Mouse (Mus musculus): Measurements from ENCODE around the gene Tldc2. TPM values are rescaled to one million over a fixed set of nuclear protein-coding genes. Genes with fewer than 3 reads are reported as not detected.

Tldc2 gene
- polyA plus RNA-seq, 1 experiment from 2014 or later, result not detected

DNA sequence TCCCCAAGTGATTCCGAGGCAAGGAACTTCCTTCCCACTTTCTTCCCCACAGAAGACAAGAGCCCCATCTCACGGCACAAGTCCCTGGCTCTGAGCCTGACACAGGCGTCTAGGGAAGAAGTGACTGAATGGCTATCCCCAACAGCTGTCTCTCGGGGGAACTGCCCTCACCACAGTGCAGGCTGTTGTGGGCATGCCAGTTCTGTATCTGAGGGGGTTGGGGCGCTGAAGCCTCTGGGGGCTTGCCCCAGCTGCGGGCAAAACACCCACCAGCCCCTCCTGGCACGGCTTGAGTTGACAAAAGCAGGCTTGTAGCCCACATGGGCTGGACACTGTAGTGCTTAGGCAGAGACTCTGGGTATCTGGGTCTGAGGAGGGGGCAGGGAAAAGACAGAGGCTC, 22.7 kb upstream of the Tldc2 start:
- Histone ChIP-seq H3K9ac (no peak overlapping the region), H3K36me3 (peaks cover 7% of the 10 kb centered on the region; the same call in 1 of the 2 replicates), H3K27ac (peak overlapping the region; percentile 49), H3K4me2 (no peak overlapping the region), H3K9me3 (no peaks in the 10 kb centered on the region), H3K4me1 (peaks cover 84% of the 10 kb centered on the region), H3K4me3 (no peak overlapping the region), H3K27me3 (no peaks in the 10 kb centered on the region)
- ATAC-seq (ENCODE audit: borderline replicate concordance, extremely low read depth, low FRiP score, low TSS enrichment), result no peak
- WGBS, result 40% methylated on average over 7 of the region's 7 CpGs

DNA sequence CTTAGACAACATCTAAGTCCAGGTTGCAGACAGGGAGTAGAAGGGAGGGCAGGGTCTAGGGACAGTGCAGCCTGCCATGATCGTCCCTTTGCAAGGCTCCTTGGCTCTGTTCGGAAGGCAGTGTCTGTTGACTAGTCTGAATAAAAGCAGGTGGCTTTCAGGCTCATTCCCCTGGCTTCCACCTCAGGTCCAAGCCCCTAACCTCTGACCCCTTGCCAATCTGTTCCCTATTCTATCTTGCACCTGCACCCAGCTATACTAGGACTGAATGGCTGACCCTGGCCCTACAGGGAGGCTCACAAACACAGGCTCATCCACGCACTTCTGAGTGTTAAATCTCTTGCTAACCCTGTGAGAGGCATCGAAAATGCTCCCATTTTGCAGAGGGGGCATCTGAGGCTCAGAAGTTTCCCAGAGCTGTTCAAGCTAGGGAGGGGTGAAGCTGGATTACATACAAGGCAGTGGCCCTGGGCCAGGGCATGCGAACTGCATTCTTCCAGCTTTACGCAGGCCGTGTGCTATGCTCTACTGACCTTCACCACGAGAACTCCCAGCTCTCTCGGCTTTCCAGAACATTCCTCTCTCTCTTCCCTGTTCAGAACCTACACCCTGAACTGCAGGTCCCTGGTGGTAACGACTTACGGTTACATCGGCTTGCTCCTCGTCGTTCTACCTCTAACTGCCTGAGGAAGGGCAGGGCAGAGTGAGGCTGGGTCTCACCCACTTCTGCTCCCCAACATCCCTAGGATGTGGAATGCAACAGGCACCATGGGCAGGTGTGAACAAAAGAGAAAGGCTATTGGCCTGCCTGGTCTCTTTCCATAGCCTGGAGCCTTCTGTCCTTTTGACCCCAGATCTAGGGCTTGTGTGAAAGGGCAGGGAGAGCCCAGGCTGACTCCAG, 21.6 kb upstream of the Tldc2 start:
- Histone ChIP-seq H3K4me2 (no peak overlapping the region), H3K4me1 (peaks cover 87% of the 10 kb centered on the region)

DNA sequence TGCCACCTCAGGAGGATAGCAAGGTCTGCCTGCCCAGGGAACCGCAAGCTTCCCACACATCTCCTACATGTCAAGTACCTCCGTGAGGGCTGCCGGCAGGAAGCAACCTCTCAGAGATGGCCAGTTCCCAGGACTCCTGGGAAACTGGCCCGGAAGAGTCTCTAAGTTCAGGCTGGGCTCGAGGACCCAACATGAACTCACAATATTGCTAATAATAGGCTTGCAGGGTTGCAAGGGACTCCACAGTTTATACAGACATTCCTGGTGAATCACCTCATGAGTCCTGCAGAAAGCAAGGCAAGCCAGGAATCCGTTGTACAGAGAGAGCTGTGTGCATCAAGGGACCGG, 21.0 kb upstream of the Tldc2 start:
- Histone ChIP-seq H3K9ac (no peak overlapping the region), H3K4me1 (peaks cover 93% of the 10 kb centered on the region), H3K9me3 (no peaks in the 10 kb centered on the region), H3K36me3 (no peaks in the 10 kb centered on the region), H3K4me2 (no peak overlapping the region), H3K4me3 (no peak overlapping the region), H3K27ac (peak overlapping the region; percentile 27), H3K27me3 (no peaks in the 10 kb centered on the region)
- WGBS, result 39% methylated on average over 7 of the region's 7 CpGs
- no peak for ATAC-seq (ENCODE audit: borderline replicate concordance, extremely low read depth, low FRiP score, low TSS enrichment)

More for the DNA sequence above, 21.6 kb upstream of the Tldc2 start:
- H3K4me3 ChIP-seq, result no peak overlapping the region
- no peaks in the 10 kb centered on the region for H3K27me3 ChIP-seq
- no peak overlapping the region for H3K9ac ChIP-seq
- WGBS, result 75% methylated on average over 14 of the region's 14 CpGs
- H3K36me3 ChIP-seq, result no peaks in the 10 kb centered on the region
- ATAC-seq (ENCODE audit: borderline replicate concordance, extremely low read depth, low FRiP score, low TSS enrichment), result no peak
- peak overlapping the region; percentile 49 for H3K27ac ChIP-seq
- no peaks in the 10 kb centered on the region for H3K9me3 ChIP-seq

DNA sequence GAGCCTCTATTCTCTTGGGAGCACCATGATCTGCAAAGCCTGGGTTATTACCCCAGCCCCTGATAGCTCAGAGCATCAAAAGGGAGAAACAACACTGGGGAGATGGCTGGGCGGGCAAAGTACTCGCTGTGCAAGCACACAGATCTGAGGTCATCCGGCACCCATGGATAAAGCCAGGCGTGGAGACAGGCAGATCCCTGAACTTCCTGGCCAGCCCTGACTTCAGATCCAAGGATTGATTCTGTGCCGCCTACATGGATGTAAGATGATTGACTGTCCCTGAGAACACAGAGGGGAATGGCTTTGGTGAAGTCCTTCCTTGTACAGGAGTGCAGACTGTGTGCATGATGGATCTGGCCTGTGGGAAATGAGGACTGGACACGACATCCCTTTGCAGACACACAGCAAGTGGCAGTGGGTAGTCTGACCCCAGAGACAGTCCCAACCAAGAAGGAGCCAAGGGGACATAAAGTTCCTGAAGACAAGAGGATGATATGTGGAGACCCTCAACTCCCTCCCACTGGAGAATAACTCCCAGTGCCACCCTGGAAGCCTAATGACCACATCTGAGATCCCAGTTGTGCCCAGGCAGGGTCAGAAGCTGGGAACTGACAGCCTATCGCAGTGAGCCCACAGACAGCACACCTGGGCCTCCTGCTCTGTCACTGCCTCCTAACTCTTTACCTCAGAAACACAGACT, 20.0 kb upstream of the Tldc2 start:
- Histone ChIP-seq H3K9ac (no peak overlapping the region), H3K27me3 (no peaks in the 10 kb centered on the region), H3K4me3 (no peak overlapping the region), H3K27ac (no peak overlapping the region; the same call in 1 of the 2 replicates), H3K4me2 (no peak overlapping the region), H3K9me3 (no peaks in the 10 kb centered on the region), H3K36me3 (no peaks in the 10 kb centered on the region), H3K4me1 (peaks cover 99% of the 10 kb centered on the region)
- WGBS, result 83% methylated on average over 7 of the region's 7 CpGs
- no peak for ATAC-seq (ENCODE audit: borderline replicate concordance, extremely low read depth, low FRiP score, low TSS enrichment)

GRCm38 (mm10) chr2:157068701-157069354, 18.0 kb upstream of the Tldc2 start:
- Histone ChIP-seq H3K27me3 (no peaks in the 10 kb centered on the region), H3K4me2 (peak overlapping the region; percentile 19), H3K27ac (peak overlapping the region; percentile 86), H3K9me3 (no peaks in the 10 kb centered on the region), H3K4me3 (no peak overlapping the region), H3K36me3 (no peaks in the 10 kb centered on the region; the same call in 1 of the 2 replicates), H3K9ac (0 out of 2 replicates have a peak overlapping the region, but pooled peaks have one; percentile 17), H3K4me1 (peaks cover 99% of the 10 kb centered on the region)
- no peak for ATAC-seq (ENCODE audit: borderline replicate concordance, extremely low read depth, low FRiP score, low TSS enrichment)
- WGBS, result 30% methylated on average over 14 of the region's 14 CpGs

GRCm38 (mm10) chr2:157069355-157069735, 17.5 kb upstream of the Tldc2 start:
- 17% methylated on average over 3 of the region's 3 CpGs for WGBS
- H3K9me3 ChIP-seq, result no peaks in the 10 kb centered on the region
- peak; percentile 4; the same call in 1 of the 2 replicates for ATAC-seq (ENCODE audit: borderline replicate concordance, extremely low read depth, low FRiP score, low TSS enrichment)
- H3K27ac ChIP-seq, result peak overlapping the region; percentile 86
- H3K4me2 ChIP-seq, result peak overlapping the region; percentile 19
- no peak overlapping the region for H3K4me3 ChIP-seq
- H3K4me1 ChIP-seq, result peaks cover 99% of the 10 kb centered on the region
- H3K9ac ChIP-seq, result 0 out of 2 replicates have a peak overlapping the region, but pooled peaks have one; percentile 17
- no peaks in the 10 kb centered on the region for H3K27me3 ChIP-seq
- H3K36me3 ChIP-seq, result no peaks in the 10 kb centered on the region; the same call in 1 of the 2 replicates

GRCm38 (mm10) chr2:157069755-157070315, 17.0 kb upstream of the Tldc2 start:
- Histone ChIP-seq H3K27me3 (no peaks in the 10 kb centered on the region), H3K27ac (peak overlapping the region; percentile 86), H3K4me1 (peaks cover 99% of the 10 kb centered on the region), H3K4me3 (no peak overlapping the region), H3K9me3 (no peaks in the 10 kb centered on the region), H3K9ac (no peak overlapping the region), H3K4me2 (peak overlapping the region; percentile 19), H3K36me3 (no peaks in the 10 kb centered on the region; the same call in 1 of the 2 replicates)
- no peak for ATAC-seq (ENCODE audit: borderline replicate concordance, extremely low read depth, low FRiP score, low TSS enrichment)
- WGBS, result 20% methylated on average over 3 of the region's 3 CpGs

DNA sequence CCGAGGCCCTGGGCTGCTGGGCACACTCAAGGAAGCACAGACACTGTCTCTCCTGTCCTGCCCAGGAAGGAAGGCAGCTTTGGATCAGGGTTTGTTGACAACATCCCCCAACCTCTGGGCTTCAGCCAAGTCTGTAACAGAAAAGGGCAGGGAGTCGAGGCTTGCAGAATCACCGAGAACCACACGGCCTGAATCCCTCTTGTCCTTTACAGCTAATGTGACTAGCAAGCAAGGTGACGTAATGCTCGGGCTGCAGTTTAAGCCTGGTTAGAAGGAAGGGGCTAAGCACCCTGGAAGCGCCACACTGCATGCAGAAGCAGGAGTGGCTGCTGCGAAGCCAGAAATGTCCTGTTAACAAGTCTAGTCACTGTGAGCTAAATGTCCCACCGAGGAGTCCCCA, 16.5 kb upstream of the Tldc2 start:
- Histone ChIP-seq H3K27me3 (no peaks in the 10 kb centered on the region), H3K4me3 (no peak overlapping the region), H3K4me2 (peak overlapping the region; percentile 19), H3K4me1 (peaks cover 99% of the 10 kb centered on the region), H3K9ac (0 out of 2 replicates have a peak overlapping the region, but pooled peaks have one; percentile 17), H3K9me3 (no peaks in the 10 kb centered on the region), H3K36me3 (no peaks in the 10 kb centered on the region; the same call in 1 of the 2 replicates), H3K27ac (peak overlapping the region; percentile 86)
- ATAC-seq (ENCODE audit: borderline replicate concordance, extremely low read depth, low FRiP score, low TSS enrichment), result no peak
- 6% methylated on average over 9 of the region's 9 CpGs for WGBS

DNA sequence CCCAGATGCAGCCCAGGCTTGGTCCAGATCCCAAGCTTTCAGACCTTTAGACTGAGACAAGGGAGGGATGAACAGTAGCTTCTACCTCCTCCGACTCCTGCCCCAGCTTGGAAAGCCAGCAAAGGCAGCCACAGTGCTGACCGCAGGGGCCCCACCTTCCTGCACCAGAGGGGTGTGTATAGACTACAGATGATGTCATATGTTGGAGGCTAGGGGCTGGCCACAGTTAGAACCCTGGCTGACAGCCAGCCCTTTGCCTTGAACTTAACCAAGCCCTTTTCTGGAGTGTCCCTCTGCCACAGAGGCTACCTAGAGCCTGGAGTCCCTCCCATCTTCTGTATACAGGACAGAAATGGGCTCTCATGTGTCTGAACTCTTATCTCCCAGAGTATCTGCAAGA, 15.3 kb upstream of the Tldc2 start:
- Histone ChIP-seq H3K27me3 (no peaks in the 10 kb centered on the region), H3K27ac (peak overlapping the region; percentile 86), H3K4me3 (no peak overlapping the region), H3K9ac (no peak overlapping the region), H3K4me2 (peak overlapping the region; percentile 29), H3K36me3 (no peaks in the 10 kb centered on the region; the same call in 1 of the 2 replicates), H3K4me1 (peaks cover 100% of the 10 kb centered on the region), H3K9me3 (no peaks in the 10 kb centered on the region)
- 15% methylated on average over 2 of the region's 2 CpGs for WGBS
- peak; percentile 60 for ATAC-seq (ENCODE audit: borderline replicate concordance, extremely low read depth, low FRiP score, low TSS enrichment)

- peak overlapping the region; percentile 86 for H3K27ac ChIP-seq
- WGBS, result 64% methylated on average over 9 of the region's 9 CpGs
- no peak overlapping the region for H3K9ac ChIP-seq
- no peaks in the 10 kb centered on the region; the same call in 1 of the 2 replicates for H3K36me3 ChIP-seq
- no peak for ATAC-seq (ENCODE audit: borderline replicate concordance, extremely low read depth, low FRiP score, low TSS enrichment)
- H3K4me2 ChIP-seq, result peak overlapping the region; percentile 29; the same call in 1 of the 2 replicates
- no peaks in the 10 kb centered on the region for H3K9me3 ChIP-seq
- no peaks in the 10 kb centered on the region for H3K27me3 ChIP-seq
- H3K4me1 ChIP-seq, result peaks cover 100% of the 10 kb centered on the region
- H3K4me3 ChIP-seq, result no peak overlapping the region
Observed at GRCm38 (mm10) chr2:157072316-157072990, 14.4 kb upstream of the Tldc2 start.
